Mouse (Mus musculus) CH12.LX (cell line): Measurements from ENCODE around the gene Dgcr6. TPM values are rescaled to one million over a fixed set of nuclear protein-coding genes. Genes with fewer than 3 reads are reported as not detected.

Experiments
- DNase-seq: peaks from one replicate; pipeline ENCODE4 v3.0.0-alpha.2; 2013; ENCODE audit errors: extremely low read depth
- H3K27ac ChIP-seq: 2 replicates; pipeline ENCODE4 v1.5.1; 2012; ENCODE audit warnings: low read depth, mild to moderate bottlenecking, control low read depth, moderate library complexity; ENCODE audit not compliant: insufficient read depth
- H3K27me3 ChIP-seq: replicated peaks from 2 replicates; pipeline ENCODE3; 2012; ENCODE audit warnings: inconsistent platforms
- H3K36me3 ChIP-seq, 2 experiments: replicated peaks in 1 of 2; 2 replicates each; pipeline versions ENCODE3 to v1.6.1; 2012; ENCODE audit warnings: inconsistent platforms in 1 of 2, low read length in 1 of 2, mild to moderate bottlenecking in 1 of 2, mixed read lengths in 1 of 2, moderate library complexity in 1 of 2; ENCODE audit not compliant: control insufficient read depth in 1 of 2, insufficient read depth in 1 of 2
- H3K4me1 ChIP-seq, 2 experiments: 2 replicates each; pipeline ENCODE4 v1.6.1; 2012; ENCODE audit warnings: inconsistent platforms in 1 of 2, moderate library complexity in 1 of 2; ENCODE audit not compliant: insufficient read depth in 2 of 2, control insufficient read depth in 1 of 2
- H3K4me2 ChIP-seq: 2 replicates; pipeline ENCODE4 v1.6.1; 2012; ENCODE audit warnings: low read depth, mild to moderate bottlenecking, control low read depth; ENCODE audit not compliant: poor library complexity, insufficient read depth, severe bottlenecking
- H3K4me3 ChIP-seq, 3 experiments: fragments of 150-350 bp in 1 of 3; sonication (generic) in 1 of 3; replicated peaks in 1 of 3; 2 replicates each; pipeline versions ENCODE3 to v1.5.1; 2011 to 2012; ENCODE audit warnings: low read depth in 2 of 3, low read length in 2 of 3, mild to moderate bottlenecking in 2 of 3, moderate library complexity in 2 of 3, control low read depth in 1 of 3, improper control_type of control experiment in 1 of 3, inconsistent platforms in 1 of 3, mixed read lengths in 1 of 3; ENCODE audit not compliant: poor library complexity in 1 of 3
- H3K79me2 ChIP-seq: replicated peaks from 2 replicates; pipeline ENCODE4 v1.6.1; 2012; ENCODE audit warnings: mild to moderate bottlenecking, moderate library complexity; ENCODE audit not compliant: control insufficient read depth, poor library complexity, insufficient read depth, severe bottlenecking; ENCODE audit errors: extremely low read depth
- H3K9ac ChIP-seq: 2 replicates; pipeline ENCODE4 v1.6.1; 2012; ENCODE audit warnings: low read depth, mild to moderate bottlenecking, control low read depth, moderate library complexity; ENCODE audit not compliant: insufficient read depth
- H3K9me3 ChIP-seq: replicated peaks from 2 replicates; pipeline ENCODE3; 2012; ENCODE audit warnings: low read length, inconsistent platforms, mixed read lengths
- BHLHE40 ChIP-seq: IDR thresholded peaks from 2 replicates; pipeline ENCODE4 v1.6.1; 2011; ENCODE audit warnings: mild to moderate bottlenecking, low read depth, low read length, improper control_type of control experiment
- CHD1 ChIP-seq: IDR thresholded peaks from 2 replicates; pipeline ENCODE4 v1.6.1; 2012; ENCODE audit warnings: low read depth, low read length, improper control_type of control experiment, inconsistent platforms
- ELF1 ChIP-seq: IDR thresholded peaks from 2 replicates; pipeline ENCODE4 v1.6.1; 2014; ENCODE audit warnings: low read depth, mild to moderate bottlenecking, inconsistent platforms, low read length, improper control_type of control experiment
- ETS1 ChIP-seq: conservative IDR thresholded peaks from 2 replicates; pipeline ENCODE4 v1.6.1; 2012; ENCODE audit warnings: low read depth, mild to moderate bottlenecking, inconsistent platforms, low read length, improper control_type of control experiment, moderate library complexity
- GABPA ChIP-seq: IDR thresholded peaks from 2 replicates; pipeline ENCODE4 v1.6.1; 2012; ENCODE audit warnings: low read depth, low read length, improper control_type of control experiment, inconsistent platforms; ENCODE audit not compliant: insufficient replicate concordance
- IRF4 ChIP-seq: IDR thresholded peaks from 2 replicates; pipeline ENCODE4 v1.6.1; 2014; ENCODE audit warnings: low read depth, mild to moderate bottlenecking, inconsistent platforms, low read length, improper control_type of control experiment
- KAT2A ChIP-seq: IDR thresholded peaks from 2 replicates; pipeline ENCODE4 v1.6.1; 2012; ENCODE audit warnings: low read length, improper control_type of control experiment, inconsistent platforms; ENCODE audit not compliant: insufficient replicate concordance
- MAFK ChIP-seq: IDR thresholded peaks from 2 replicates; pipeline ENCODE4 v1.6.1; 2011; ENCODE audit warnings: low read length, improper control_type of control experiment; ENCODE audit not compliant: insufficient replicate concordance
- MXI1 ChIP-seq: IDR thresholded peaks from 2 replicates; pipeline ENCODE4 v1.6.1; 2011; ENCODE audit warnings: mild to moderate bottlenecking, low read depth, low read length, improper control_type of control experiment
- NELFE ChIP-seq: IDR thresholded peaks from 2 replicates; pipeline ENCODE4 v1.6.1; 2011; ENCODE audit warnings: low read depth, low read length, improper control_type of control experiment
- PAX5 ChIP-seq: IDR thresholded peaks from 2 replicates; pipeline ENCODE4 v1.6.1; 2012; ENCODE audit warnings: low read length, inconsistent platforms, mixed read lengths
- POLR2A ChIP-seq: IDR thresholded peaks from 2 replicates; pipeline ENCODE4 v1.6.1; 2011; ENCODE audit warnings: low read depth, mild to moderate bottlenecking, improper control_type of control experiment, low read length
- POLR2AphosphoS2 ChIP-seq: IDR thresholded peaks from 2 replicates; pipeline ENCODE4 v1.6.1; 2011; ENCODE audit warnings: low read depth, low read length, improper control_type of control experiment
- RAD21 ChIP-seq: IDR thresholded peaks from 2 replicates; pipeline ENCODE4 v1.6.1; 2011; ENCODE audit warnings: low read depth, mild to moderate bottlenecking, low read length, improper control_type of control experiment, moderate library complexity
- SIN3A ChIP-seq: IDR thresholded peaks from 2 replicates; pipeline ENCODE4 v1.6.1; 2012; ENCODE audit warnings: low read length, improper control_type of control experiment, inconsistent platforms
- SMC3 ChIP-seq: IDR thresholded peaks from 2 replicates; pipeline ENCODE4 v1.6.1; 2011; ENCODE audit warnings: low read depth, low read length, improper control_type of control experiment
- TCF12 ChIP-seq: IDR thresholded peaks from 2 replicates; pipeline ENCODE4 v1.6.1; 2014; ENCODE audit warnings: low read depth, mild to moderate bottlenecking, inconsistent platforms, low read length, improper control_type of control experiment
- UBTF ChIP-seq: IDR thresholded peaks from 2 replicates; pipeline ENCODE4 v1.6.1; 2012; ENCODE audit warnings: low read depth, mild to moderate bottlenecking, inconsistent platforms, low read length, improper control_type of control experiment, moderate library complexity
- USF1 ChIP-seq: IDR thresholded peaks from 2 replicates; pipeline ENCODE4 v1.6.1; 2014; ENCODE audit warnings: low read depth, mild to moderate bottlenecking, inconsistent platforms, low read length, improper control_type of control experiment
- ZMIZ1 ChIP-seq: IDR thresholded peaks from 2 replicates; pipeline ENCODE4 v1.6.1; 2012; ENCODE audit warnings: low read depth, mild to moderate bottlenecking, inconsistent platforms, low read length, improper control_type of control experiment
- dilution Hi-C: fragments of 300-500 bp; cut with MboI; formaldehyde crosslinking; loops from 2 replicates; pipeline ENCODE4 v1.14.3; 2020; ENCODE audit warnings: low sequenced_read_pairs; ENCODE audit not compliant: extremely low pct_unique_long_range_greater_than_20kb, extremely low pct_ligation_motif_present
- in situ Hi-C: fragments of 300-500 bp; cut with MboI; formaldehyde crosslinking; loops from 3 replicates; pipeline ENCODE4 v1.14.3; 2019; ENCODE audit warnings: low sequenced_read_pairs, low pct_ligation_motif_present, low pct_unique_long_range_greater_than_20kb, mixed read lengths
- polyA plus RNA-seq: library from polyadenylated mRNA; unstranded; fragments of >175 nt; gene quantifications from 2 replicates; pipeline ENCODE4 v1.2.1, GENCODE M21; 2012; ENCODE audit warnings: low read depth; ENCODE audit not compliant: insufficient read length
- total RNA-seq, 2 experiments: library from RNA; depleted of rRNA; stranded (reverse); fragments of 300-350 nt in 1 of 2; fragments of >200 nt in 1 of 2; gene quantifications; 2 replicates each; pipeline ENCODE4 v1.2.3; 2012 to 2014

Gene Dgcr6
- total and polyA plus RNA-seq, 3 experiments = 13.0 to 41.5 (median 32.4) TPM

DNA sequence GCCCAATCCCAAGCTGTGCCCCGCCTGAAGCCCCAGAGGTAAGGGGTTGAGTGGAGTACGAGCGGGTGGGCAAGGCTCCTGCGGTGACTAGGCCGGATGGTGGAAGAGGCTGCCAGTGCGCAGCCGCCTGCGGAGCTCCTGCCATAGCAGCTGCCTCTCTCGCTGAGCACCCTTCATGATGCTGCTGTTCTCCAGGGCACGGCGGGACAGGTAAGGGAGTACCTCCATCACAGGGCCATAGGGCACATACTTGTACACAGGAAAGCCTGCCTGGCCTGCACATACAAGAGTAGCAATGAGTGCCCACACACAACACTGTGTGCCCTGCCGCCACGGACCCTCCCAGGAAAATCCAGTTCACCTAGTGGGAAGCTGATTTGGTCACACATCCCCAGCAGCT lies 19.4 kb downstream of the Dgcr6 start:
- dilution Hi-C loops (no loop called here), in situ Hi-C loops (no loop called here)
- Histone ChIP-seq H3K27ac (no peak overlapping the region), H3K27me3 (no peaks in the 10 kb centered on the region), H3K9me3 (no peaks in the 10 kb centered on the region), H3K4me3 (no peak overlapping the region), H3K36me3 (peaks cover 33 to 56% of the 10 kb centered on the region in 2 experiments), H3K4me1 (peaks cover 2 to 10% of the 10 kb centered on the region in 2 experiments; a peak in 2 of 4 replicates), H3K9ac (no peak overlapping the region), H3K4me2 (no peak overlapping the region), H3K79me2 (no peaks in the 10 kb centered on the region)
- no peak for TF ChIP-seq MAFK
- TF ChIP-seq IRF4 = no peak
- TF ChIP-seq NELFE = no peak
- no peak for TF ChIP-seq TCF12
- no peak for TF ChIP-seq ELF1
- TF ChIP-seq POLR2A = no peak
- TF ChIP-seq ZMIZ1 = no peak
- TF ChIP-seq SMC3 = no peak
- TF ChIP-seq MXI1 = no peak
- TF ChIP-seq PAX5 = no peak
- no peak for TF ChIP-seq POLR2AphosphoS2
- no peak for TF ChIP-seq RAD21
- no peak for TF ChIP-seq USF1
- no peak for TF ChIP-seq CHD1
- no peak for TF ChIP-seq ETS1
- no peak for TF ChIP-seq SIN3A
- no peak for DNase-seq

DNA sequence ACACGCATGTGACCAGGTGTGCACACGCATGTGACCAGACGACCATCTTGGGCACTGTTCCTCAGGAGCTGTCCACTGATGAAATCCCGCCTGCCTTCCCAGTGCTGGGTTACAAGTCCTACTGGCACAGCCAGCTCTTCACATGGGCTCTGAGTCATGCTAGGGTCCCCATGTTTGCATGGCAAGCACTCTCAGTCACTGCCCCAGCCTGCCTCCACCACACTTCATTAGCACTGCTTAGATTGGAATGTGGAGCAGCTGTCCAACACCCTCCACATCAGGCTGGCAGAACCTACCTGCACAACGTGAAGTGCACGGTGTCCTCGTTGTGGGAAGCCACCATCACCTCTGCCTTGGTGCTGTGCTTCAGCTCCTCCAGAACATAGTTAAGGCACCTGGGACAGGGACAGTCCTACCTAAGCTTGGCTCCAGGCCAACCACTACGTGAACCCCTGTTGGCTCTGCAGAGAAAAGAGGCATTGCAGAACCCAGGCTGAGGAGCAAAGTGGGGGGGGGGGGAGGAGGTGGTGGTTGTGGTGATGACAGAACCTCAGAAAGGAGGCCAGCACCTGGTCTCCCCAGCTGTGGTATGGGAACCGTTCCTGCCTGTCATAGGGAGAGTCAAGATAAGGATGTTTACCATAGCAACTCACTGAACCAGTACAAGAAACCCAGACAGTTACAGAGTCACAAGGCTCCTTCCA lies 20.8 kb downstream of the Dgcr6 start:
- no peak for DNase-seq
- no peak overlapping the region for H3K4me3 ChIP-seq
- H3K79me2 ChIP-seq = no peaks in the 10 kb centered on the region
- no peak overlapping the region for H3K27ac ChIP-seq
- no peaks in the 10 kb centered on the region for H3K9me3 ChIP-seq
- H3K9ac ChIP-seq = no peak overlapping the region
- peaks cover 29 to 49% of the 10 kb centered on the region in 2 experiments for H3K36me3 ChIP-seq
- dilution Hi-C loops = no loop called here
- H3K4me2 ChIP-seq = no peak overlapping the region
- in situ Hi-C loops = no loop called here
- TF ChIP-seq GABPA = no peak
- TF ChIP-seq KAT2A = no peak
- no peak for TF ChIP-seq RAD21
- no peak for TF ChIP-seq NELFE
- TF ChIP-seq MXI1 = no peak
- TF ChIP-seq UBTF = no peak
- TF ChIP-seq BHLHE40 = peak; percentile 24; the same call in 1 of the 2 replicates
- peaks cover 2 to 8% of the 10 kb centered on the region in 2 experiments; a peak in 3 of 4 replicates for H3K4me1 ChIP-seq
- no peaks in the 10 kb centered on the region for H3K27me3 ChIP-seq
